Mouse (Mus musculus): Measurements from ENCODE around the gene Gcm1. TPM values are rescaled to one million over a fixed set of nuclear protein-coding genes. Genes with fewer than 3 reads are reported as not detected.
"Not testable (repeated sequence)": the region's sequence is repeated elsewhere in the genome, so short reads cannot be mapped to it uniquely, and the experiment has no call there.

Gene Gcm1
- polyA plus RNA-seq, 1 experiment, result 3.1 TPM

- 26% methylated on average over 10 of the region's 10 CpGs for WGBS
- Histone ChIP-seq H3K27ac (ENCODE audit: insufficient read depth, low read depth, low read length) (0 out of 2 replicates have a peak overlapping the region, but pooled peaks have one; percentile 55), H3K27me3 (replicated peaks; ENCODE audit: control insufficient read depth, insufficient read depth, low read length) (no peaks in the 10 kb centered on the region), H3K36me3 (ENCODE audit: control insufficient read depth, insufficient read depth, low read length) (no peaks in the 10 kb centered on the region), H3K4me1 (ENCODE audit: control insufficient read depth, insufficient read depth, low read length) (peaks cover 7% of the 10 kb centered on the region), H3K4me3 (ENCODE audit: insufficient read depth, low read depth, low read length) (no peak overlapping the region)
- TF ChIP-seq CTCF (conservative IDR thresholded peaks at IDR 0.05; ENCODE audit: insufficient read depth, insufficient read length, low read depth, low read length) (no peak), POLR2A (IDR thresholded peaks at IDR 0.05; ENCODE audit: low read depth, low read length) (no peak)
- peak; percentile 81 for DNase-seq
Observed at GRCm38 (mm10) chr9:78064121-78064520, 12.4 kb downstream of the Gcm1 start.

GRCm38 (mm10) chr9:78070496-78070895 lies 18.8 kb downstream of the Gcm1 start:
- DNase-seq, result no peak
- no peak overlapping the region for H3K27ac ChIP-seq (ENCODE audit: insufficient read depth, low read depth, low read length)
- 71% methylated on average over 5 of the region's 5 CpGs for WGBS
- no peak overlapping the region for H3K4me3 ChIP-seq (ENCODE audit: insufficient read depth, low read depth, low read length)
- H3K36me3 ChIP-seq (ENCODE audit: control insufficient read depth, insufficient read depth, low read length), result no peaks in the 10 kb centered on the region
- no peaks in the 10 kb centered on the region; the same call in 1 of the 2 replicates for H3K4me1 ChIP-seq (ENCODE audit: control insufficient read depth, insufficient read depth, low read length)
- H3K27me3 ChIP-seq (replicated peaks; ENCODE audit: control insufficient read depth, insufficient read depth, low read length), result no peaks in the 10 kb centered on the region
- no peak for TF ChIP-seq CTCF (conservative IDR thresholded peaks at IDR 0.05; ENCODE audit: insufficient read depth, insufficient read length, low read depth, low read length)
- no peak for TF ChIP-seq POLR2A (IDR thresholded peaks at IDR 0.05; ENCODE audit: low read depth, low read length)

- Histone ChIP-seq H3K36me3 (ENCODE audit: control insufficient read depth, insufficient read depth, low read length) (no peaks in the 10 kb centered on the region), H3K27me3 (replicated peaks; ENCODE audit: control insufficient read depth, insufficient read depth, low read length) (no peaks in the 10 kb centered on the region), H3K4me3 (ENCODE audit: insufficient read depth, low read depth, low read length) (no peak overlapping the region), H3K4me1 (ENCODE audit: control insufficient read depth, insufficient read depth, low read length) (no peaks in the 10 kb centered on the region), H3K27ac (ENCODE audit: insufficient read depth, low read depth, low read length) (no peak overlapping the region)
- TF ChIP-seq POLR2A (IDR thresholded peaks at IDR 0.05; ENCODE audit: low read depth, low read length) (no peak), CTCF (conservative IDR thresholded peaks at IDR 0.05; ENCODE audit: insufficient read depth, insufficient read length, low read depth, low read length) (no peak)
- DNase-seq, result no peak
- WGBS, result 89% methylated on average over 4 of the region's 4 CpGs
Observed at GRCm38 (mm10) chr9:78071626-78072025, 19.9 kb downstream of the Gcm1 start.

GRCm38 (mm10) chr9:78073291-78073690 lies 21.6 kb downstream of the Gcm1 start:
- not testable (repeated sequence) for DNase-seq; H3K27ac ChIP-seq (ENCODE audit: insufficient read depth, low read depth, low read length); H3K27me3 ChIP-seq (replicated peaks; ENCODE audit: control insufficient read depth, insufficient read depth, low read length); H3K4me3 ChIP-seq (ENCODE audit: insufficient read depth, low read depth, low read length); H3K4me1 ChIP-seq (ENCODE audit: control insufficient read depth, insufficient read depth, low read length); H3K36me3 ChIP-seq (ENCODE audit: control insufficient read depth, insufficient read depth, low read length)
- WGBS, result 88% methylated on average over 3 of the region's 3 CpGs

- no peaks in the 10 kb centered on the region for H3K4me1 ChIP-seq (ENCODE audit: control insufficient read depth, insufficient read depth, low read length)
- WGBS, result 88% methylated on average over 13 of the region's 13 CpGs
Observed at GRCm38 (mm10) chr9:78073713-78074340, 22.1 kb downstream of the Gcm1 start.

GRCm38 (mm10) chr9:78075256-78075655 lies 23.5 kb downstream of the Gcm1 start:
- Histone ChIP-seq H3K4me1 (ENCODE audit: control insufficient read depth, insufficient read depth, low read length) (no peaks in the 10 kb centered on the region), H3K27ac (ENCODE audit: insufficient read depth, low read depth, low read length) (no peak overlapping the region), H3K4me3 (ENCODE audit: insufficient read depth, low read depth, low read length) (no peak overlapping the region), H3K27me3 (replicated peaks; ENCODE audit: control insufficient read depth, insufficient read depth, low read length) (no peaks in the 10 kb centered on the region), H3K36me3 (ENCODE audit: control insufficient read depth, insufficient read depth, low read length) (no peaks in the 10 kb centered on the region)
- TF ChIP-seq POLR2A (IDR thresholded peaks at IDR 0.05; ENCODE audit: low read depth, low read length) (no peak), CTCF (conservative IDR thresholded peaks at IDR 0.05; ENCODE audit: insufficient read depth, insufficient read length, low read depth, low read length) (no peak)
- WGBS, result 95% methylated on average over 3 of the region's 3 CpGs
- no peak for DNase-seq

More at GRCm38 (mm10) chr9:78073713-78074340, 22.1 kb downstream of the Gcm1 start:
- DNase-seq, result no peak
- Histone ChIP-seq H3K27me3 (replicated peaks; ENCODE audit: control insufficient read depth, insufficient read depth, low read length) (no peaks in the 10 kb centered on the region), H3K27ac (ENCODE audit: insufficient read depth, low read depth, low read length) (no peak overlapping the region), H3K4me3 (ENCODE audit: insufficient read depth, low read depth, low read length) (no peak overlapping the region), H3K36me3 (ENCODE audit: control insufficient read depth, insufficient read depth, low read length) (no peaks in the 10 kb centered on the region)
- TF ChIP-seq POLR2A (IDR thresholded peaks at IDR 0.05; ENCODE audit: low read depth, low read length) (no peak), CTCF (conservative IDR thresholded peaks at IDR 0.05; ENCODE audit: insufficient read depth, insufficient read length, low read depth, low read length) (no peak)

- H3K27me3 ChIP-seq (replicated peaks; ENCODE audit: control insufficient read depth, insufficient read depth, low read length), result no peaks in the 10 kb centered on the region
- no peaks in the 10 kb centered on the region for H3K4me1 ChIP-seq (ENCODE audit: control insufficient read depth, insufficient read depth, low read length)
- TF ChIP-seq POLR2A (IDR thresholded peaks at IDR 0.05; ENCODE audit: low read depth, low read length) (no peak), CTCF (conservative IDR thresholded peaks at IDR 0.05; ENCODE audit: insufficient read depth, insufficient read length, low read depth, low read length) (no peak)
- H3K36me3 ChIP-seq (ENCODE audit: control insufficient read depth, insufficient read depth, low read length), result peaks cover 2% of the 10 kb centered on the region
- H3K4me3 ChIP-seq (ENCODE audit: insufficient read depth, low read depth, low read length), result no peak overlapping the region
- DNase-seq, result peak; percentile 45
- H3K27ac ChIP-seq (ENCODE audit: insufficient read depth, low read depth, low read length), result no peak overlapping the region
- WGBS, result 9% methylated on average over 2 of the region's 2 CpGs
Observed at GRCm38 (mm10) chr9:78078240-78078639, 26.5 kb downstream of the Gcm1 start.
